Mouse (Mus musculus) thymus, postnatal 4 days (tissue): Measurements from ENCODE around the gene Fxyd1.

Source experiments
- DNase-seq: peaks from one replicate; pipeline ENCODE4 v3.0.0; 2021

Gene Fxyd1

GRCm38 (mm10) chr7:31051321-31052021 is 5.5 kb downstream of the Fxyd1 start, which contains the start of gene Fxyd7:
Fxyd7 (minus strand) TSS chr7:31051467.
- peak; percentile 69 for DNase-seq

GRCm38 (mm10) chr7:31050921-31051320 is 6.1 kb downstream of the Fxyd1 start:
- no peak for DNase-seq

- no peak for DNase-seq
These were observed 6.5 kb downstream of the Fxyd1 start for GRCm38 (mm10) chr7:31050487-31050886.

GRCm38 (mm10) chr7:31049846-31050281 is 7.1 kb downstream of the Fxyd1 start:
- DNase-seq = no peak

- no peak for DNase-seq
These were observed 7.7 kb downstream of the Fxyd1 start for GRCm38 (mm10) chr7:31049135-31049845.

- DNase-seq = no peak
These were observed 14.5 kb downstream of the Fxyd1 start, which contains the start of gene Fxyd5 for GRCm38 (mm10) chr7:31042431-31042910. Fxyd5 (minus strand) TSS chr7:31042481.

GRCm38 (mm10) chr7:31041662-31042315 is 15.2 kb downstream of the Fxyd1 start:
- DNase-seq = peak; percentile 76

GRCm38 (mm10) chr7:31041023-31041407 is 16.0 kb downstream of the Fxyd1 start:
- peak; percentile 55 for DNase-seq

- peak; percentile 50 for DNase-seq
These were observed 16.5 kb downstream of the Fxyd1 start for GRCm38 (mm10) chr7:31040281-31041022.

- DNase-seq = peak; percentile 42
These were observed 18.0 kb downstream of the Fxyd1 start for GRCm38 (mm10) chr7:31039011-31039410.

- peak; percentile 58 for DNase-seq
These were observed 19.3 kb downstream of the Fxyd1 start for GRCm38 (mm10) chr7:31037675-31038074.

GRCm38 (mm10) chr7:31036917-31037316 is 20.1 kb downstream of the Fxyd1 start:
- DNase-seq = no peak

- no peak for DNase-seq
These were observed 21.7 kb downstream of the Fxyd1 start for GRCm38 (mm10) chr7:31035291-31035690.

GRCm38 (mm10) chr7:31034789-31035188 is 22.2 kb downstream of the Fxyd1 start:
- DNase-seq = peak; percentile 83

- peak; percentile 65 for DNase-seq
These were observed 23.4 kb downstream of the Fxyd1 start for GRCm38 (mm10) chr7:31033409-31034165.

GRCm38 (mm10) chr7:31031731-31032130 is 25.3 kb downstream of the Fxyd1 start:
- no peak for DNase-seq

- DNase-seq = peak; percentile 63
These were observed 26.3 kb downstream of the Fxyd1 start for GRCm38 (mm10) chr7:31030717-31031116.

GRCm38 (mm10) chr7:31028609-31029008 is 28.4 kb downstream of the Fxyd1 start:
- DNase-seq = no peak

- DNase-seq = no peak
These were observed 39.7 kb downstream of the Fxyd1 start for GRCm38 (mm10) chr7:31017104-31017901.

- no peak for DNase-seq
These were observed 44.0 kb downstream of the Fxyd1 start for GRCm38 (mm10) chr7:31012971-31013370.

GRCm38 (mm10) chr7:31008889-31009288 is 48.1 kb downstream of the Fxyd1 start:
- DNase-seq = no peak
